Mouse (Mus musculus): ENCODE measurements at regions not wholly inside any gene's neighbourhood (a gene's known extent, or its start where the extent isn't known, plus 50 kb on each side); places are given as distances from the start of the nearest gene placed in this dataset.
"Not testable (repeated sequence)": the region's sequence is repeated elsewhere in the genome, so short reads cannot be mapped to it uniquely, and the experiment has no call there.

DNA sequence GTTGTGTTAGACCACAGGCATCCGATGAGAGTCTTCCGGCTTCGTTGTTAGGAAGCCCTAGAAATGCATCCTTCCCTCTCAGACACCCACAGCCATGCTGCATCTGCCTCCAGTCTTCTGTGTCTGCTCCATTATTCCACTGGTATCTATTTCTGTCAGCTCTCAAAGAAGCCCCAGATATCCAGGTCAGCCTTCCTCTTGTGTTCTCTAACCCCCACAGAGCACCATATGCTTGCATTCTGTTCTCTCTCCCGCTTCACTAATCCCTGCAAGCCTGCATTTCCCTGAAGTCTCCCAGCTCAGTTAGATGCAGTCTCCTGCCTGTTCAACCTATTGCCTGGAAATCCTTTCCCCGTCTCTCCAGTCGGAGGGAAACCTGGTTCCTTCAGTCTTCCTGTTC, 53.6 kb upstream of the Wdfy3 start:
- DNase-seq (ENCODE audit: low read depth, low spot score): no peak

DNA sequence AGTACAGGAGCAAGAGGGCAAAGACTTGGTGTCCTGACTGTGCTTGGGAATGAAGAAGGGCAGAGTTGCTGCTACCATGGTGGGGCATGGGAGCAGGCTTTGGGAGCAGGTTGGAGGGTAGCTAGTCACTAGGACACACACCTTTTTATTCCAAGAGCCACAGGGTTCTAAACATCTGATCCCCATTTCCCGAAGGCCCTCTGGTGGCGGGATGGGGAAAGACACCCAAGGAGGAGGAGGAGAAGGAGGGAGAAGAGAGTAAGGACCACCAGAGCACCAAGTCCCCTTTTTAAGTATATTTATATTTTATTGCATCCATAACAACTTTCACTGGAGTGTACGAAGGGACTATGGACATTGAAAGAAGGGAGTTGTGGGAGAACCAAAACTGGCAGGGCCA, 57.0 kb upstream of the Wdfy3 start:
- peak; percentile 23 for DNase-seq (ENCODE audit: low read depth, low spot score)

DNA sequence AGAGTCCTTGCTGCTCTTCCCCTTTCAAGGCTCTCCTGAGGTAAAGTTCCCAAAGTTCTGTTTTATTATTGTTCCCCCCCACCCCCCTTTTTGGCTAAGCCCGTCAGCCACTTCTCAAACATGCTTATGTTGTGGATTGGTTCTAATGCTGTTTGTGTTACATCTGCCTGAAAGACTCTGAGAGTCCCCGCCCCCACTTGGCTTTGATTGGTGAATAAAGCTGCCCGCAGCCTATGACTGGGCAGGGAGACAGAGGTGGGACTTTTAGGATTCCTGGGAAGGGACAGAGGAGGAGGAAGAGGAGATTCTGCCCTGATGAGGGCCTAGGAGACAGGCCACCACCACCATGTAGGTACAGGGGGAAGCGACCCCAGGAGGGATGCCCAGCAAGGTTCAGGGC, 78.3 kb upstream of the Wdfy3 start:
- no peak for DNase-seq (ENCODE audit: low read depth, low spot score)

DNA sequence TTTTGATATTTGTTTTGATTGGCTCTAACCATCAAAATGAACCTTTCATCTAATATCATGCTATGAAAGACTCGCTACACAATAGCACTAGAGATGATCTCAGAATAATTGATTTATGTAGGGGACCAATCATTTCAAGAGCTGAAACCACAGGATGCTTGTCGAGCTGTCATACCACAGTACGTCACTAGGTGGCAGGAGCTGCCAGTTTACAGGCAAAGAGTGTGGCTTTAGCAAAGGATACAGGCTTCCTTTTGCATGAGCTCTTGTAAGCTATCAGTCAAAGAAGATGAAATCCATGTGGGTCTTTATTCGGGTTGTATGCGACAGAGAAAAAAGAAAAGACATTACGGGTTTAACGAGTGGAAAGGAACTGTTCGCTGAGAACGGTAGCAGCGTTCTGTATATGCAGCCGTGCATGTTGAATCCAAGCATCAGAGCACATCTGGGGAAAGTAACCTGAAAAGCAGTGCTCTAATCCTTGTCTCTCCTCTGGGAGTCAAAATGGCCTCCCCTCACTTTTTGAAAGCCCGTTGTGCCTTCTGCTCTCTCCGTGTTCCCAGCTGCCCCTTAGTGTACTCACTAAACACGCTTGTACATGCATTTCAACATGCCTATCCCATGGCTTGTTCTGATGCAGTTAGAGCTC, 79.9 kb upstream of the Wdfy3 start:
- DNase-seq (ENCODE audit: low read depth, low spot score): peak; percentile 76

DNA sequence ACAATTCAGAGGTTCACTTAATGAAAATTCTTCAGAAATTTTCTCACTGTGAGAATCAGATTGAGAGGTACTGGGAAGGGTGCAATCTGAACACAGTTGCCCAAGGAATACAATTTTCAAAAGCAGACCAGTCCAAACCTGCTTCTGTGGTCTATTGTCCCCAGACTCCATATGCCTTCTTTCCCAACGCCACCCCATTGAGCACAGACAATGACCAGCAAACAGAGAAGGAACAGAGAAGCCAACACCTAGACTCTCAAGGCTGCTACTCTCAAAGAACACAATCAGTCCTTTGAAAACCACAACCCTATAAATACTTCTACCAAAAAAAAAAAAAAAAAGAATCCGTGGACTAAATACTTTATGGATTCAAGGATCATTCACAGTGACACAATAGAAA, 89.9 kb upstream of the Wdfy3 start:
- no peak for DNase-seq (ENCODE audit: low read depth, low spot score)

DNA sequence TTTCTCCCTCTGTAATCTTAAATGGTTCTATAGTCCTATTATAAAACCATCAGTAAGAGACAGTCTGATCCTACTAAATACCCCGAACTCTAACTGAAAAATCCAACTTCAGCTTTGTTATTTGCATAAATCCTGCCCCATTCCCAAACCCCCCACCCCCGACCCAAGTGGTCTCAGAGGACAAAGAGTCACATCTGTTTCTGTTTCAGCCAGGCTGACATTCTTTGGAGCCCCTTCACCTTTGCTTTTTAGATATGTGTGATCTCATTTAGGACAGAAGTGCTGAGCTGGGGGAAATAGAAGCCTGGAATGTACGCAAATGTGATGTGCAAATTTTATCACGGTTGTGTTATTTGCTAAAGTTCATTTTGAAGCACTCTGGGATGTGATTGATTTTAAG, 98.3 kb upstream of the Wdfy3 start:
- peak; percentile 19 for DNase-seq (ENCODE audit: low read depth, low spot score)

DNA sequence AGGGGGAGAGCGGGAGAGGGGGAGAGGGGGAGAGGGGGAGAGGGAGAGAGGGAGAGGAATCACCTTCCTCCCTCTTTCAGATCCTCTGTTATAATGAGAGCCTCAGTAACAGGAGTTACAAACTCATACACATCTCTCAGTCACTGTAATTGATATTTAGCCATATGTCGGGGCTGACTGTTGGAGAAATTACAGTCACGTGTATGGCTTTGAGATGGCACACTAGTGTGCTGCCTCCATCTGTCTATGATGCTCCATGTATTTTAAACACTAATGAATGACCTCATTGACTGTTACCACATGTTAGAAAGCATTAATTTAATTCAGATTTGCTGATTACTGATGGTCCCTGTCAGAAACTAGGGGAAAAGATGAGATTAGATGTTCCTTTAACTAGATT, 102.1 kb upstream of the Wdfy3 start:
- no peak for DNase-seq (ENCODE audit: low read depth, low spot score)

DNA sequence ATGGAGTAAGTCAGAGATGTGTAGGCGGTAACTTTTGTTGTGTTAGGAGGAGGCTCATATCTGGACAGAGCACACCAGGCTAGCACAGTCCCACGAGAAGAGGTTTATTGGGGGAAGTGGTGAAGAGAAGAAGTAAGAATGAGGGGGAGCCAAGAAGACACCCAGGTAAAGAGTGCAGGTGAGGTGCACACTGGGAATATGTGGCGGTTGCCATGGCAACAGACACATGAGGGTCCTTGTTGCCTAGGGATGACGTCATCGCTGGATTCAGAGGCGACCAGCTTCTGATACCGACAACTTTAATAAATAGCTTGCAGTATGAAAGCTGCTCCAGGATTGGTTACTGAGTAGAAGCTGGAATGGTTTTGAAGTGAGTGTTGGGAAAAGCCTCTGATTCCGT, 110.5 kb upstream of the Wdfy3 start:
- DNase-seq (ENCODE audit: low read depth, low spot score): no peak

DNA sequence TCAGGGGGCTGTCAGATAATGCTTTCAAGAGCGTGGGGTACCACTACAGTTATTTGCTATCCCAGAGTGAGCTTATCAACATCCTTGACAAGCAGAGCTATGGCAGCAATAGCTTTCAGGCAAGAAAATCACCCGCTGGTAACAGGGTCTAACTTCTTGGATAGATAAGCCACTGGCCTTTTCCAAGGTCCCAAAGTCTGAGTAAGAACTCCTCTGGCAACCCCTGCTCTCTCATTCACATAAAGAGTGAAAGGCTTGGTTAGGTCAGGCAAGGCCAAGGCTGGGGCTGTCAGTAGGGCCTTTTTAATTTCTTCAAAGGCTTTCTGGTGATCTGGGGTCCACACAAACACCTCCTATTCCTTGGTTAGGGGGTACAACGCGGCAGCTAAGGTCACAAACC, 119.2 kb upstream of the Wdfy3 start:
- DNase-seq (ENCODE audit: low read depth, low spot score): not testable (repeated sequence)

DNA sequence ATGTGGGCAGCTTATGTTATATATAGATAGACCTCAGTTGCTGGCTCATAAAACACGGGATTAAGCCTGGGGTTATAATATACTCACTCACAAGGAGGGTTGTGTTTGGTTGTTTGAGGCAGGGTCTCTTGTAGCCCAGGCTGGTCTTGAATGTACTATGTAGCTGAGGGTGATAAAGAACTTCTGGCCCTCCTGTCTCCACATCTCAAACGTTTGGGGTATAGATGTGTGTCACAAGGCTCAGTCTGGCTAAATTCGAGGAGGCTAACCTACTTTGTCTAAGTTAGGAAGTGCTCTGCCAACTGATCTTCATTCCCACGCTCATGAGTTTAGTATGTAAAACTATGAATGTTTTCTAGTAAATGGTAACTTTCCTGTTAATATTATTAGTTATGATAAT, 136.7 kb upstream of the Wdfy3 start:
- no peak for DNase-seq (ENCODE audit: low read depth, low spot score)

DNA sequence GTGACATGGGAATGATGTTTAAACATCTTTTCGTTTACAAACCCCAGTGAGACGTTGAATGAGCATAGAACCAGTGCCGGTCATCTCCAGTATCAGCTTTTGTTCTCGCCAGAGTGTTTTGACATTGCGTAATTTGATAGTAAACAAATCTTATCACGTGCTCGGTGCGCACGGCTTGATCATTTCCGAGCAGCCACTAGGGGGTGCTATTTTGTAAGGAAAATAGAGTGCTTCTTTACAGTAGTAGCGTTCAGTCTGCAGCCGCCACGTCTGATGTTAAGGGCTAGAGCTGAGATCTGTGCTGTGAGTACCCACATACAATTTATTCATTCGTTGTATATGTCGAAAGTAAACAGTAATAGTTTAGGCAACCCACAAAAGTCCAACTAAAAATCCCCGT, 137.2 kb upstream of the Wdfy3 start:
- DNase-seq (ENCODE audit: low read depth, low spot score): peak; percentile 67

DNA sequence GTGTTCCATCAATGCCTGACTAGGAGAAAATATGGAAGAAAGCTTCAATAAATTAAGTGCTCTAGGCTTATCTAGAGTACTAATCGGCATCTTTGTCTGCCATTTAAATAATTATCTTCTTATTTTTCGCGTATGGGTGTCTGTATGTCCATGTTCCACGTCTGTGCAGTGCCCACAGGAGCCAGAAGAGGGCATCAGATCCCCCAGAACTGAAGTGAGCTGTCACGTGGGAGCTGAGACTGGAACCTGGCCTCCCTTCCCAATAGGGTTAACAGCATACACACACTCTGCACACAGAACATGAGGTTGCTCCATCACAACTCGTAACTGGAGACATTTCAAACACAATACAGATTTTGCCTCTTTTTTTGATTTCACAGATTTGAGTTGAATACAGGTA, 143.4 kb upstream of the Wdfy3 start:
- DNase-seq (ENCODE audit: low read depth, low spot score): peak; percentile 14

DNA sequence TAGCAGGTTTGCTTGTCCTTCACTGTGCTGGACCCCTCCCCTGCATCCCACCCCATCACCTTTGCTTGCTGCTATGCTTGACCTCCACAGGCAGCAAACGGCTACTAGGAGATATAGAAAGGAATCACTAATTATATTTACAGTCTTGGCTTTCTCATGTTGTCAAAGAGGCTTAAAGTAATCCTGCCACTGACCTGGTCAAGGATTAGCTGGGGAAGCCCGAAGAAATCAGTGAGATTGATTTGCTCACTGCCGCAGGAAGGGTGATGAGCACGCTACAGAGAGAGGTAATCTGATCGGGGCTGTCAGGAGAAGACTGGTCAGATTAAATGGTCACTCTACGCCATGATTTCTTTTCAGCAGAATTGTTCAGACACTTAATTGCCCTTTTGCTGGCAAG, 157.4 kb upstream of the Wdfy3 start:
- DNase-seq (ENCODE audit: low read depth, low spot score): no peak

DNA sequence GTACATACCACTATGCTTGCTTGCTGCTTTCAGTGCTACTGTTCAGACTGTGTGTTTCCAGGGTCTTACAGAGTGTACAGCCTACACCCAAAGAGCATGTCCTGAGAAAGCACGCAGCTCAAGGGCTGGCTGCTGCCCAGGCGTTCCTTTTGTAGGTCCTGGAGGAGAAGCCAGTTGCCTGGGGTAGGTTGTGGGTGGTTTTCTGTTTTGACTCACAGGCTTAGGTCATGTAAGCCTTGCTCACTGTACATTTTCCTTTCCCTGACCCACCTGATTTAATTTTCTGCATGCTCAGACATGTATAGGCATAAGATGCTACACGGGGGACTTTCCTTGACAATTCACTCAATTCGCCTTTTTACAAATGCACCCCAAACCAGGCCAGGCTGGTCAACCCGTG, 172.9 kb upstream of the Wdfy3 start:
- no peak for DNase-seq (ENCODE audit: low read depth, low spot score)

DNA sequence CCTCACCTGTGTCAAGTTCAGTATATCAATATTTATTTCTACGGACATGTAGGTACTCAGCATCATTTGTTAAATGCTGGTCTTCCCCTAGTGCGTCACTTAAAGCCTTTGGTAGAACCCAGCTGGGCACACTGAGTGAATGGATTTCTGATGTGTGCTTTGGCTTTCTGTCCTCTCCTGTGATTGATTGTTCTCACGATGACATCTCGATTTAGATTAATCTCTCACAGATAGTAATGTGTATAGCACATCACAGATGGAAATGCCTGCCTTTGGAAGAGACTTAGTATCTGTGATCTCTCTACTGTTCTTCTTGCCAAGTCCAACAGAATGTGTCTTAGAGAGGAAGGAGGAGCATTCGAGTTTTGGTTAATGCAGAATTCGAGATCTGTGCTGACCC, 175.0 kb upstream of the Wdfy3 start:
- DNase-seq (ENCODE audit: low read depth, low spot score): no peak

DNA sequence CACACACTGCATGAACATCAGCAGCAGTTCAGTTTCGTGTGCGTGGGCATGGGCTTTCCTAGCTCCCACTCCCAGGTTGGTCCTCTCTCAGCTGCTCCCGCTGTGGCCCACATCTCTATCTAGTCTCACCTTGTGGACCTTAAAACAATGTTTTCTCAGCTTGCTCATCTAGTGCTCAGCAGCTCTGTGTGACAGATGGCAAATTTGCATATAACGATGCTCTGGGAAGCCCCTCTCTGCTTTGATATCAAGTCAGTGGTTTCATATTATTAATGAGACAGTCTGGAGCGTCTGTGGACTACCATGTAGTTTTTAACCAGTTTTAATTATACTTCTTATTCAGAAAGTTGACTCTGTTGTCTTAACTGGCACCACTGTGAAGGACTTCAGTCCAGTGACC, 179.0 kb upstream of the Wdfy3 start:
- no peak for DNase-seq (ENCODE audit: low read depth, low spot score)

DNA sequence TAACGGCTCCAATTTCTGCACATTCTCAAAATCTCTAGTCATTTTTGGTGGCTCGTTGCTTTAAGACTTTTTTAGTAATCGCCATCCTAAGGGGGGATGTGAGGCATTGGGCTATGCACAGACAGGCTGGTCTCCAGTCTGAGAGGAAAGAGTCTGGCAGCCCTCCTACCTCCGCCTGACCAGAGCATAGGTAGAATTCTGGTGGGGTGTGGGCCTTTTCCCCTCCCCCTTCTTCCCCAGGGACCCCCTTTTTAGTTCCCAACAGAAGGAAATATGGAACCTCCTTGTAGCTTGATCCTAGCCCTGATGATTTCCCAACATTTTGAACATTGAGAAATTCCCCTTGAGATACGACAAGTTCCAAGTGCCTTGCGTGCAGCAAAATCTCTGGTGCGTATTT, 181.4 kb upstream of the Wdfy3 start:
- no peak for DNase-seq (ENCODE audit: low read depth, low spot score)

DNA sequence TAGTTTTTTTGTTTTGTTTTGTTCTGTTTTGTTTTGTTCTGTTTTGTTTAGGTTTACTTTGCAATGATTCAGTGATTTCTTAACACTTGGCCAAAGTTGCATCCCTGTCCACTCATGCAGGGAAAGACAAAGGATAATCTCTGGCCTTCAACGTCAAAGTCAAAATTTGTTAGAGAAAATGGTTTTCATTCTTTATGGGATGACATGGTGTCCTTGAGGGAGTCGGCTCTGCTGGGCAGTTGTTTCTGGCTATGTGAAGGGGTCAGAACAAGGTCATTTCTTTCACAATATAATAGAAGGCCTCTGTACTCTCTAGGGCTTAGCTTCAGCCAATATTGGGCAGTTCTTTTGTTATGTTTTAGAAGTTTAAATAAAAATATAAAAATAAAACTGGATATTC, 184.1 kb upstream of the Wdfy3 start:
- DNase-seq (ENCODE audit: low read depth, low spot score): no peak

DNA sequence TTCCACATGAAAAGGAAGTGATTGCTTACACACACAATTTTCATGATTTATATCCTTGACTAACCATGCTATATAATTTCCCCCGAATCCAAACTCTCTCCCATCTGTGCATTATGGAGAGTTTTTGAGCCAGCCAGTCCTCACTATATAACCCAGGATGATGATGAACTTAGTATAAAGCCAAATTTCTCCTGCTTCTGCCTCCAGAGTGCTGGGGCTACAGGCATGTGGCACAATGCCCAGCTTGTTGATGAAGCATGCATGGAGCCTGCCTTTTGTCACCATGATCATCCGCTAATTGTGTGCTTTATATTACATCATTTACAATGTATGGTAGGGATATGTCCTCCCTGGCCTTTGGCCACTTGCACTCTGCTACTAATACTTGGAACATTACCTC, 187.4 kb upstream of the Wdfy3 start:
- DNase-seq (ENCODE audit: low read depth, low spot score): no peak

DNA sequence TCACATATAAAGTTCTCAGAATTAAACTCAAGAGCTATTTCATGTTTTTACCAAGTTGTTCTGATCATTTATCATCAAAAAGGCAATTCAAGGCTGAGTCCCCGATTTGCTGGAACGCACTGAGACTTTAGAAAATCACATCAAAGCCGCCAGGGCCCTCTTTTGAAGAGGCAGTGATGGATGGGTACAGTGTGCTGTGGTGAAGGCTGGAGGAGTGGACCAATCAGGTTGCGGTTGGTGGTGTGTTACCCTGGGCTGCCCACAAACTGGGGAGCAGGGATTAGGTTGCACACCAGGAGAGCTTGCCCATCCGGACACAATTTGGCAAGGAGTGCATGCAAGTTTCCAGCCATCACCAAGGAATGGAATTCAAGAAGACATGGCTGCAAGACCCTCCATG, 191.9 kb upstream of the Wdfy3 start:
- no peak for DNase-seq (ENCODE audit: low read depth, low spot score)

DNA sequence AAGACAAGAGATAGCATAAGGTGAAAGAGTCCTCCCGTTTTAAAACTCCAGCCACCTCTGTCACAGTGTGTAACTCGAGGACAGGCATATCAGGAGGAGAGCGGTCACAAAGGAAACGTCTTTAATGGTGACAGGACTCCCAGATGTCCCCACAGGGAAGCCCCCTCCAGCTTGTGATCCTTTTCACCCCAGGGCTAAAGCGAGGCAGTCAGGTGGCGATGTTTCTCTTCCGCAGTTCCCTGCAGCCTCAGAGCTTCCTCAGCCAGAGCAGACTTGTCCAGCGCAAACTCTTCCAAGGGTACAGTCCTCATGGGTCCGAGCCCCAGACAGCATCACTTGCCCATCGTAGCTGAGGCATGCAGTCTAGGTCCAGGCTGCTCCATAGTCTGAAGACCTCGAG, 196.7 kb upstream of the Wdfy3 start:
- no peak for DNase-seq (ENCODE audit: low read depth, low spot score)

DNA sequence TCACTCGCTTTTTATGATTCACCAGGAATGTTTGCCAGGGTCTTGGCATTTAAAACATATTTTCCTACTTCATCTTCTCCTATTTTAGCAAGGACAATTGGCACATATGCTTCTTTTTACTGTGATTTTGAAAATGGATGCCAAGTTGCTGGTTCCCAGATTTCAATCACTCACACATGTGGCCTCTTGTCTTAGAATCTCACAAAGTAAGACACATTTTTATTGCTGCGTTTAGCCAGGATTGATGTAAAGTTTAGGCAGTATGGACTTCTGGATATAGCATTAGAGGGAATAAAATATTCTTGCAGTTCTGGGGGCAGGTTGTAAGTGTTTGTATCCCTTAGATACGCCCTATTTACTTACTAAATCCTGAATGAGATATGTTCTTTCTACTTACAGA, 197.4 kb upstream of the Wdfy3 start:
- DNase-seq (ENCODE audit: low read depth, low spot score): no peak

DNA sequence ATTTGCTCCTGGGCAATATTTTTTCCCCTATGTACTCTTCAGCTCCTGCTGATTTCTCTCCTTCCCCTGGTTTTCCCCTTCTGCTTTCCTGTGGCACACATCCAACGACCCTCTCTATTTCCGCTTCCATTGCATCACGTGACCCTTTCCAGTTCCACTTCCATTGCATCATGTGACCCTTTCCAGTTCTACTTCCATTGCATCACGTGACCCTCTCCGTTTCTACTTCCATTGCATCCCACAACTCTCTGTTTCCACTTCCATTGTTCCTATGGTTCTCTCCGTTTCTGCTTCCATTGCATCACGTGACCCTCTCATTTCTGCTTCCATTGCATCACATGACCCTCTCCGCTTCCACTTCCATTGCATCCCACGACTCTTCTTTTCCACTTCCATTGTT, 199.5 kb upstream of the Wdfy3 start:
- DNase-seq (ENCODE audit: low read depth, low spot score): no peak

DNA sequence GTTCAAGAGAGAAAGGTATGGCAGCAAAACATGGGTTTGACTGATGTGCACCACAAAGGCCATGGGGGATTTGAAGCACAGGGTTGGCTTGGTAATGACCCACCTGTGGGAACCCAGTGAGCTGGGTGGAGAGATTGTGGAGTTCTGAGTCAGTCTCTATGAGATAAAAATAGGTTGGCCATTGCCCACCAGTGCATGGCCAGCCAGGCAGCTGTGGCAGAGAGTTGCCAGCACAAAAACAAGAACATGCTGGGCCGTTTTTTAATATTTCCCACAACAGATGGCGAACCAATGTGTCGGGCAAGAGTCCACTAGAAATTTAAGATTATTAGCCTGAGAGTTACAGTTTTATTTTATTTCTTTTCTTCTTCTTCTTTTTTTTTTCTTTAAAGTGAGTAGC, 205.6 kb upstream of the Arhgap24 start:
- DNase-seq (ENCODE audit: low read depth, low spot score): no peak

DNA sequence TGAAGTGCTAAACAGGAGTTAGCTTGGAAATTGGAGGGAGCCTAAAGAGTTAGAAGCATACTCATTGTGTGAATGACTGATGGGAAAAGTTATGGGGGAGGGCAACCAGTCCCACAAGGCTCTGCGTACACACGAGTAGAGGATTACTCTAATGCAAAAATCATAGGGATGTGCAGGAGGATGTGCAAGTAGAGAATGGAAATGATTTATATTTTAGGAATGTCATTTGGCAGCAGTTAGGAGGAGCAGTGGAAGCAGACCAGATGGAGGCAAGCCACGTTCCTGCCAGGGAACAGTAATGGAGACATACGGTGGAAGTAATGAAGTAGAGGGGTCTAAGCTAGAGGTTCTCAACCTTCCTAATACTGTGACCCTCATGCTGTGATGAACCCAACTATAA, 194.1 kb upstream of the Arhgap24 start:
- no peak for DNase-seq (ENCODE audit: low read depth, low spot score)

Data from embryo, embryonic 11.5 days (tissue).